Mouse (Mus musculus): ENCODE data around the gene Olfr222.

GRCm38 (mm10) chr11:59526472-59527080, 49.5 kb downstream of the Olfr222 start, which contains the start of gene Zkscan17:
- peak; percentile 47 for TF ChIP-seq CTCF (IDR thresholded peaks at IDR 0.05; ENCODE audit: low read depth, low read length)
- no peak for TF ChIP-seq POLR2A (IDR thresholded peaks at IDR 0.05; ENCODE audit: extremely low read depth, insufficient read depth, low read length)

All from liver, adult 2 months (tissue).